Mouse (Mus musculus) liver, adult 2 months (tissue): Measurements from ENCODE around the gene Stat4.

Source experiments
- CTCF ChIP-seq: fragments of 200-500 bp; IDR thresholded peaks from 2 replicates; pipeline ENCODE4 v1.5.1; 2011; ENCODE audit warnings: low read depth, low read length, control low read depth
- POLR2A ChIP-seq: fragments of 200-500 bp; IDR thresholded peaks from 2 replicates; pipeline ENCODE4 v1.6.1; 2011; ENCODE audit warnings: low read length, control low read depth; ENCODE audit not compliant: insufficient read depth; ENCODE audit errors: extremely low read depth

DNA sequence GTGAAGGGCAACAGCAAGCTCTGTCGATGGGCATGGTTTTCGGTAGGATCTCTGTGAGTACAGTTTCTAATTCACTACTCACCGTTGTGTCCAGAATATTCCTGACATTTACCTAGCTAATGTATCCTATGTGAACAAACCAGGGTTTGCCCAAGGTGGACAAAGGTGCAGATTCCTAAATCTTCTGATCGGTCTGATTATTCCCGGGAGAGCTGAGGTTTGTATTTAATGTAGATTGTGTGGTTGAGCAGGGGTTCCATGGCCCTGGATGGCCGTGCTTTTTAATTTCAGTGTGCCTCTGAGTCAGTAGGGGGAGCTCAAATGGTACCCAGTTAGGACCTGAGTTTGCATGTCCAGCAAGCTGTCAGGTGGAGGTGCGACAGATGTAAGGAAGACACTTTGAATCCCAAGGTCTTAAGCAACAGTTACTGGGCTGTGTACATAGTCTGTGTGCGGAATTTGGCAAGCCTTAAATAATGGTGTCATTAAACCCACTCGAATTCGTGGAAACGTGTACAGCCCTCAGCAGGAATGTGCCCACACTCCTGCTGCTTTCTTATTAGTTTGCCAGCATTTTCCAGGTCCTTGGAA is 144.9 kb downstream of the Stat4 start:
- TF ChIP-seq POLR2A (no peak), CTCF (no peak)
